Mouse (Mus musculus) CD4-positive naive resting alpha-beta T cell, adult 76 days (primary cell): ENCODE results near the gene Gm21748. TPM values are rescaled to one million over a fixed set of nuclear protein-coding genes. Genes with fewer than 3 reads are reported as not detected.

Experiments used
- total RNA-seq: library from RNA; stranded (reverse); gene quantifications from one replicate; pipeline ENCODE4 v1.2.4, GENCODE M21; 2023

Gene Gm21748
- not detected for total RNA-seq

DNA sequence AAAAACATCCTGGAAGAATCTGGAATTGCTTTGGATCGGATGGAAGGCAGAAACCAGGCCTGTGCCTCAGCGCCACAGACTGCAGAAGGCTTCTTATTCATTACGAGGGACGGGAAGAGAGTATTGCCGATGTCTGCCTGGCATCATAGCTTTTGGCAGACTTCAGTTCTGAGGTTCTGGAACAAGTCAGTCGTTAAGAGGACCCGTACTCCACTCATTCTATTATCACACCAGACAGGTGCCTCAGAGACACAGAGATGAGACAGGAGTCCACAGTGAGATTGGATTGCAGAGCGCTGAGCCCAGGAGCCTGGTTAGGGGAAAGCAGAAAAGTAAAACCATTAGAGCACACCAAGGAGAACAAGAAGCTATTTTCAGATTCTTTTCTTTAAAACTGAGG lies at the start of gene Gm21748:
TSS of gene Gm21748 (minus strand) at position 101 of the 400 bp plus-strand sequence.

Other genes with a start within 250 kb of the Gm21748 start
- gene Gm21860, start 84.4 kb downstream of the Gm21748 start, total RNA-seq = not detected
- gene Gm47283, start 54.4 kb downstream of the Gm21748 start, total RNA-seq = not detected